Mouse (Mus musculus) hindbrain, embryonic 15.5 days (tissue): ENCODE results near the gene Gna12. TPM values are rescaled to one million over a fixed set of nuclear protein-coding genes. Genes with fewer than 3 reads are reported as not detected.

Source experiments
- ATAC-seq: fragments of 200-750 bp; cut with Nextera tagmentation; 2 replicates; pipeline ENCODE4 v1.8.0; 2017; ENCODE audit warnings: low read depth, moderate number of reproducible peaks, moderate TSS enrichment; ENCODE audit not compliant: low FRiP score
- H3K27ac ChIP-seq: fragments of 300-500 bp; sonication (generic); replicated peaks from 2 replicates; pipeline ENCODE4 v1.5.1; 2015; ENCODE audit warnings: mild to moderate bottlenecking, inconsistent platforms
- H3K27me3 ChIP-seq: fragments of 300-500 bp; sonication (generic); 2 replicates; pipeline ENCODE4 v1.6.1; 2015; ENCODE audit warnings: control low read depth, inconsistent platforms
- H3K36me3 ChIP-seq: fragments of 300-500 bp; sonication (generic); 2 replicates; pipeline ENCODE4 v1.6.1; 2015; ENCODE audit warnings: control low read depth, inconsistent platforms
- H3K4me1 ChIP-seq: fragments of 300-500 bp; sonication (generic); replicated peaks from 2 replicates; pipeline ENCODE4 v1.6.1; 2015; ENCODE audit warnings: control low read depth, inconsistent platforms
- H3K4me2 ChIP-seq: fragments of 300-500 bp; sonication (generic); 2 replicates; pipeline ENCODE4 v1.6.1; 2015; ENCODE audit warnings: moderate library complexity, mild to moderate bottlenecking, inconsistent platforms
- H3K4me3 ChIP-seq: fragments of 300-500 bp; sonication (generic); 2 replicates; pipeline ENCODE4 v1.5.1; 2015; ENCODE audit warnings: mild to moderate bottlenecking, inconsistent platforms
- H3K9ac ChIP-seq: fragments of 300-500 bp; sonication (generic); 2 replicates; pipeline ENCODE4 v1.6.1; 2015; ENCODE audit warnings: inconsistent platforms
- H3K9me3 ChIP-seq: fragments of 300-500 bp; sonication (generic); 2 replicates; pipeline ENCODE4 v1.6.1; 2016; ENCODE audit warnings: control low read depth, inconsistent platforms
- WGBS: fragments of 180-500 bp; shearing (Covaris S2); methylation state at CpG from one replicate; pipeline ENCODE4 v1.1.7; 2015; 5-methylcytosine and 5-hydroxymethylcytosine counted together
- polyA plus RNA-seq: library from polyadenylated mRNA; unstranded; fragments of >200 nt; fragmentation: Nextera tagmentation; extraction: Ambion mirVana; gene quantifications from 2 replicates; pipeline ENCODE4 v1.2.1, GENCODE M21; 2015

Gna12 gene
- polyA plus RNA-seq, 1 experiment from 2014 or later, result 70.0 TPM

DNA sequence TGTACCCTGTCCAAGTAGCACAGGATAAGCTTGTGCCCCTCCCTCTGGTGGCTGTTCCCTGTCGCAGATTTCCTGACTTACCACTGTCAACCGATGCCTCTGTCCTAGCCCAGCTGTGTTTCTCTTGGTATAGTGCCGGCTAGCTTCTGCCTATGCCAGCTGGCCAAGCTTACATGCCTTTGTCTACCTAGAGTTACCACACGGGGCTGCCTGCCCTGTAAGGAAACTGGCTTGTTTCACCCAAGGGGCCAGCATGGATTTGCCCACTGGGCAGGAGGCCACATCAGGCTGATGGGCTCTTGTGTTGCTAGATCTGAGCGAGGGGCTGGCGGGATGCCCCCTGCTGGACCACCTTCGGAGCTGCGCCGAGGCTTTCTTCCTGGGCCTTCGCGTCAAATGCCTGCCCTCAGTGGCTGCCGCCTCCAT, 86.5 kb downstream of the Gna12 start:
- H3K27me3 ChIP-seq, result no peaks in the 10 kb centered on the region
- no peak overlapping the region for H3K9ac ChIP-seq
- H3K36me3 ChIP-seq, result no peaks in the 10 kb centered on the region
- WGBS, result 29% methylated on average over 12 of the region's 12 CpGs
- peak; percentile 49 for ATAC-seq
- H3K4me1 ChIP-seq, result peaks cover 7% of the 10 kb centered on the region
- H3K4me3 ChIP-seq, result no peak overlapping the region
- H3K9me3 ChIP-seq, result no peaks in the 10 kb centered on the region
- H3K27ac ChIP-seq, result no peak overlapping the region
- H3K4me2 ChIP-seq, result no peak overlapping the region

GRCm38 (mm10) chr5:140741877-140742276, 88.4 kb downstream of the Gna12 start:
- no peak overlapping the region for H3K4me2 ChIP-seq
- no peak overlapping the region for H3K9ac ChIP-seq
- no peak overlapping the region for H3K4me3 ChIP-seq
- H3K27me3 ChIP-seq, result peaks cover 1% of the 10 kb centered on the region; the same call in 1 of the 2 replicates
- no peak for ATAC-seq
- H3K36me3 ChIP-seq, result no peaks in the 10 kb centered on the region
- peaks cover 4% of the 10 kb centered on the region; the same call in 1 of the 2 replicates for H3K4me1 ChIP-seq
- no peaks in the 10 kb centered on the region for H3K9me3 ChIP-seq
- H3K27ac ChIP-seq, result no peak overlapping the region

- Histone ChIP-seq H3K4me1 (peaks cover 4% of the 10 kb centered on the region), H3K9ac (no peak overlapping the region), H3K27me3 (peaks cover 9% of the 10 kb centered on the region), H3K27ac (no peak overlapping the region), H3K4me3 (no peak overlapping the region), H3K9me3 (no peaks in the 10 kb centered on the region), H3K4me2 (no peak overlapping the region), H3K36me3 (no peaks in the 10 kb centered on the region)
- ATAC-seq, result no peak
- 80% methylated on average over 11 of the region's 11 CpGs for WGBS
These were observed 89.2 kb downstream of the Gna12 start for GRCm38 (mm10) chr5:140741040-140741439.

GRCm38 (mm10) chr5:140739813-140740212, 90.4 kb downstream of the Gna12 start:
- Histone ChIP-seq H3K4me1 (peaks cover 11% of the 10 kb centered on the region), H3K36me3 (no peaks in the 10 kb centered on the region), H3K4me3 (no peak overlapping the region), H3K9ac (no peak overlapping the region), H3K9me3 (no peaks in the 10 kb centered on the region), H3K27me3 (peaks cover 18% of the 10 kb centered on the region), H3K4me2 (no peak overlapping the region), H3K27ac (no peak overlapping the region)
- 79% methylated on average over 12 of the region's 12 CpGs for WGBS
- no peak for ATAC-seq

- 19% methylated on average over 13 of the region's 13 CpGs for WGBS
- H3K4me3 ChIP-seq, result no peak overlapping the region
- peak overlapping the region; percentile 65 for H3K4me2 ChIP-seq
- no peaks in the 10 kb centered on the region for H3K9me3 ChIP-seq
- peaks cover 8% of the 10 kb centered on the region for H3K4me1 ChIP-seq
- no peaks in the 10 kb centered on the region for H3K36me3 ChIP-seq
- H3K9ac ChIP-seq, result no peak overlapping the region
- no peak overlapping the region for H3K27ac ChIP-seq
- no peak for ATAC-seq
- H3K27me3 ChIP-seq, result peaks cover 24% of the 10 kb centered on the region
These were observed 94.1 kb downstream of the Gna12 start for GRCm38 (mm10) chr5:140736166-140736565.

- H3K27me3 ChIP-seq, result peaks cover 24% of the 10 kb centered on the region
- H3K36me3 ChIP-seq, result no peaks in the 10 kb centered on the region
- peak overlapping the region; percentile 31 for H3K4me3 ChIP-seq
- peak overlapping the region; percentile 65 for H3K4me2 ChIP-seq
- H3K9ac ChIP-seq, result no peak overlapping the region
- H3K9me3 ChIP-seq, result no peaks in the 10 kb centered on the region
- WGBS, result 3% methylated on average over 22 of the region's 22 CpGs
- H3K27ac ChIP-seq, result no peak overlapping the region
- peaks cover 8% of the 10 kb centered on the region for H3K4me1 ChIP-seq
- peak; percentile 55 for ATAC-seq
These were observed 94.9 kb downstream of the Gna12 start for GRCm38 (mm10) chr5:140735297-140735696.

GRCm38 (mm10) chr5:140733336-140733735, 96.9 kb downstream of the Gna12 start:
- H3K9me3 ChIP-seq, result no peaks in the 10 kb centered on the region
- H3K4me2 ChIP-seq, result no peak overlapping the region
- peaks cover 24% of the 10 kb centered on the region for H3K27me3 ChIP-seq
- no peak overlapping the region for H3K4me3 ChIP-seq
- H3K36me3 ChIP-seq, result no peaks in the 10 kb centered on the region
- no peak for ATAC-seq
- H3K27ac ChIP-seq, result no peak overlapping the region
- H3K4me1 ChIP-seq, result peaks cover 8% of the 10 kb centered on the region
- 82% methylated on average over 3 of the region's 3 CpGs for WGBS
- H3K9ac ChIP-seq, result no peak overlapping the region

- no peak overlapping the region for H3K9ac ChIP-seq
- no peak overlapping the region for H3K4me3 ChIP-seq
- 68% methylated on average over 4 of the region's 4 CpGs for WGBS
- H3K27me3 ChIP-seq, result peaks cover 24% of the 10 kb centered on the region
- no peak overlapping the region for H3K4me2 ChIP-seq
- H3K9me3 ChIP-seq, result no peaks in the 10 kb centered on the region
- ATAC-seq, result no peak
- H3K27ac ChIP-seq, result no peak overlapping the region
- H3K36me3 ChIP-seq, result no peaks in the 10 kb centered on the region
- peaks cover 8% of the 10 kb centered on the region for H3K4me1 ChIP-seq
These were observed 98.0 kb downstream of the Gna12 start for GRCm38 (mm10) chr5:140732195-140732594.

GRCm38 (mm10) chr5:140731040-140731797, 99.0 kb downstream of the Gna12 start:
- Histone ChIP-seq H3K9me3 (no peaks in the 10 kb centered on the region), H3K36me3 (no peaks in the 10 kb centered on the region), H3K4me1 (peaks cover 8% of the 10 kb centered on the region), H3K27me3 (peaks cover 18% of the 10 kb centered on the region), H3K27ac (no peak overlapping the region), H3K9ac (no peak overlapping the region), H3K4me2 (no peak overlapping the region), H3K4me3 (no peak overlapping the region)
- no peak for ATAC-seq
- 91% methylated on average over 11 of the region's 11 CpGs for WGBS

- 81% methylated on average over 17 of the region's 17 CpGs for WGBS
- Histone ChIP-seq H3K36me3 (no peaks in the 10 kb centered on the region), H3K4me3 (no peak overlapping the region), H3K9me3 (no peaks in the 10 kb centered on the region), H3K4me1 (peaks cover 22% of the 10 kb centered on the region), H3K27ac (no peak overlapping the region), H3K9ac (no peak overlapping the region), H3K27me3 (no peaks in the 10 kb centered on the region), H3K4me2 (no peak overlapping the region)
- ATAC-seq, result no peak
These were observed 103.1 kb downstream of the Gna12 start for GRCm38 (mm10) chr5:140726946-140727740.

DNA sequence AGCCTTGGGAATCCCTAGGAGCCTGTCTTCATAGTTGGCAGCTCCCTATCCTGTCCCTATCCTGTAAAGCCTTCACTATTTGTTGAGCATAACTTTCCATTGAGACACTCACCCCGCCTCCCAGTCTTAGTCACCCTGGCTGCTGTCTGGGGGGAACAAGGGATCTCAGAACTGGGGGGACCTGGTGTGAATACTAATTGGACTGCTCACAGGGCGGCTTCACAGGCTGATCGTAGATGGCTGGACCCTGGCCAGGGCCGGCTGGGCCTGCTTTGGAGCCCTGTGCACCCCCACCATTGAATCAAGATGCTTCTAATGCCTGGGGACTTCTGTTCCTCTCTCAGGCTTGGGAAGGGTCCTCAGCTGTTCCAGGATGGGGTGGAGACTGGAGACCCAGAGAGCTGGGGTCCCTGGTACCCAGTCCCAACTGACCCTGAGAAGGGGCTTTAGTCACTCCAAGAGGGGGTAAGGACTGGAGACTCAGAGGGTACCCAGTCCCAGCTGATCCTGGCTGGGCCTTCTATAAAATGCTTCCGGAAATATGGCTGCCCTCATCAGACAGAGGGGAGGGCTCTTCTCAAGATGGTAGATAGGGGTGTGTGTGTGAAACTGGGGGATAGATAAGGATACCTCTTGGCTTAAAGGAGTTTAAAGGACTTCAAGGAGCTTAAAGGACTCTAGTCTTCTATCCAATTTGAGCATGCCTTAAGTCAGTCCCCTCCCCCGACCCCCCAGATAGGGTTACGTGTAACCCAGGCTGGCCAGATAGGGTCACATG, 104.0 kb downstream of the Gna12 start:
- H3K36me3 ChIP-seq, result no peaks in the 10 kb centered on the region
- H3K9ac ChIP-seq, result no peak overlapping the region
- no peaks in the 10 kb centered on the region for H3K9me3 ChIP-seq
- ATAC-seq, result peak; percentile 83
- no peak overlapping the region for H3K4me3 ChIP-seq
- H3K4me2 ChIP-seq, result no peak overlapping the region
- 57% methylated on average over 7 of the region's 7 CpGs for WGBS
- H3K27me3 ChIP-seq, result no peaks in the 10 kb centered on the region
- H3K27ac ChIP-seq, result peak overlapping the region; percentile 56
- H3K4me1 ChIP-seq, result peaks cover 22% of the 10 kb centered on the region

DNA sequence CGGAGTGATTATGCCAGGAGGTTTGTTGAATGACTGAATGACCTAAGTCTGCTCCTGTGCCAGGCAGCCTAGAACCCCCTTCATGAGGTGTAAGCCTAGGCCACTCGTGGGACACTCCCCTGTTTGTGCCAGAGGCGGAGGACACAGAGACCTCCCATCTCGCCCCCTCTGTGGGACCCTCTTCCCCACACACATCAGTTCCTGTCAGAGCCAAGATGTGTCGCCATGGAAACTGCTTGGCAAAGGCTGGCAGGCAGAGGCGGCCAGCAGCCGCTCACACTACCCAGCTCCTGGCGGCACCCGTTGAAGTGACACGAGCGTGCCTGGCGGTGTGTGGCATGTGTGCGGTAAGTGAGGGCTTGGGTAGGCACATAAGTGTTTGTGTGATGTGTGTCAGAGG, 106.4 kb downstream of the Gna12 start, which contains the start of gene Amz1:
Amz1 (plus strand) TSS at position 306 of the 400 bp plus-strand sequence.
- Histone ChIP-seq H3K36me3 (peaks cover 10% of the 10 kb centered on the region), H3K4me1 (peaks cover 22% of the 10 kb centered on the region), H3K9me3 (no peaks in the 10 kb centered on the region), H3K4me2 (peak within 1 kb of the TSS; percentile 39), H3K27me3 (no peaks in the 10 kb centered on the region), H3K27ac (peak within 1 kb of the TSS; percentile 39; the same call in 1 of the 2 replicates), H3K4me3 (no peak within 1 kb of the TSS; the same call in 1 of the 2 replicates), H3K9ac (no peak within 1 kb of the TSS)
- WGBS, result 32% methylated on average over 13 of the region's 13 CpGs
- ATAC-seq, result peak; percentile 70
